Mouse (Mus musculus): Measurements from ENCODE around the gene Pabpn1l. TPM values are rescaled to one million over a fixed set of nuclear protein-coding genes. Genes with fewer than 3 reads are reported as not detected.

Gene Pabpn1l
- polyA plus RNA-seq, 1 experiment from 2014 or later: not detected

GRCm38 (mm10) chr8:122665667-122666316, 43.3 kb upstream of the Pabpn1l start:
- ATAC-seq (ENCODE audit: insufficient number of reproducible peaks, insufficient read depth, low FRiP score, low read depth): peak; percentile 62
- H3K4me1 ChIP-seq (ENCODE audit: control insufficient read depth in 2 of 2, insufficient read depth in 2 of 2, low read length in 2 of 2): peaks cover 42 to 54% of the 10 kb centered on the region in 2 experiments

GRCm38 (mm10) chr8:122665221-122665620, 42.7 kb upstream of the Pabpn1l start:
- 52% methylated on average over 8 of the region's 8 CpGs for WGBS
- H3K4me3 ChIP-seq (ENCODE audit: control insufficient read depth in 1 of 2, insufficient read depth in 1 of 2, low read depth in 1 of 2, low read length in 2 of 2): no peak overlapping the region
- no peak overlapping the region for H3K4me2 ChIP-seq (ENCODE audit: low read length)
- H3K9me3 ChIP-seq (ENCODE audit: control insufficient read depth, low read length): no peaks in the 10 kb centered on the region
- H3K4me1 ChIP-seq (ENCODE audit: control insufficient read depth in 2 of 2, insufficient read depth in 2 of 2, low read length in 2 of 2): peaks cover 44 to 56% of the 10 kb centered on the region in 2 experiments
- no peaks in the 10 kb centered on the region for H3K27me3 ChIP-seq (ENCODE audit: control insufficient read depth, insufficient read depth, low read length)
- H3K27ac ChIP-seq (replicated peaks in 1 of 2; ENCODE audit: control insufficient read depth in 1 of 2, insufficient read depth in 1 of 2, low read depth in 2 of 2, low read length in 2 of 2): peak overlapping the region; percentile 1 to 82; a peak in 2 of 4 replicates
- ATAC-seq (ENCODE audit: insufficient number of reproducible peaks, insufficient read depth, low FRiP score, low read depth): peak; percentile 32; the same call in 1 of the 2 replicates
- no peaks in the 10 kb centered on the region for H3K36me3 ChIP-seq (ENCODE audit: control insufficient read depth, insufficient read depth, low read length)
- H3K9ac ChIP-seq (ENCODE audit: low read length): peak overlapping the region; percentile 18; the same call in 1 of the 2 replicates

More at GRCm38 (mm10) chr8:122665667-122666316, 43.3 kb upstream of the Pabpn1l start:
- peak overlapping the region; percentile 65 to 82 for H3K27ac ChIP-seq (replicated peaks in 1 of 2; ENCODE audit: control insufficient read depth in 1 of 2, insufficient read depth in 1 of 2, low read depth in 2 of 2, low read length in 2 of 2)
- peak overlapping the region; percentile 20 for H3K4me2 ChIP-seq (ENCODE audit: low read length)
- no peaks in the 10 kb centered on the region for H3K27me3 ChIP-seq (ENCODE audit: control insufficient read depth, insufficient read depth, low read length)
- H3K36me3 ChIP-seq (ENCODE audit: control insufficient read depth, insufficient read depth, low read length): no peaks in the 10 kb centered on the region
- WGBS: 52% methylated on average over 12 of the region's 14 CpGs
- H3K4me3 ChIP-seq (ENCODE audit: control insufficient read depth in 1 of 2, insufficient read depth in 1 of 2, low read depth in 1 of 2, low read length in 2 of 2): no peak overlapping the region
- H3K9me3 ChIP-seq (ENCODE audit: control insufficient read depth, low read length): no peaks in the 10 kb centered on the region
- no peak overlapping the region for H3K9ac ChIP-seq (ENCODE audit: low read length)

GRCm38 (mm10) chr8:122663670-122664069, 41.1 kb upstream of the Pabpn1l start:
- Histone ChIP-seq H3K27me3 (ENCODE audit: control insufficient read depth, insufficient read depth, low read length) (no peaks in the 10 kb centered on the region), H3K9ac (ENCODE audit: low read length) (no peak overlapping the region), H3K4me2 (ENCODE audit: low read length) (no peak overlapping the region), H3K4me1 (ENCODE audit: control insufficient read depth in 2 of 2, insufficient read depth in 2 of 2, low read length in 2 of 2) (peaks cover 36 to 49% of the 10 kb centered on the region in 2 experiments), H3K4me3 (ENCODE audit: control insufficient read depth in 1 of 2, insufficient read depth in 1 of 2, low read depth in 1 of 2, low read length in 2 of 2) (no peak overlapping the region), H3K36me3 (ENCODE audit: control insufficient read depth, insufficient read depth, low read length) (no peaks in the 10 kb centered on the region), H3K27ac (replicated peaks in 1 of 2; ENCODE audit: control insufficient read depth in 1 of 2, insufficient read depth in 1 of 2, low read depth in 2 of 2, low read length in 2 of 2) (no peak overlapping the region), H3K9me3 (ENCODE audit: control insufficient read depth, low read length) (no peaks in the 10 kb centered on the region)
- 73% methylated on average over 5 of the region's 5 CpGs for WGBS
- no peak for ATAC-seq (ENCODE audit: insufficient number of reproducible peaks, insufficient read depth, low FRiP score, low read depth)

- Histone ChIP-seq H3K4me2 (ENCODE audit: low read length) (no peak overlapping the region), H3K4me1 (ENCODE audit: control insufficient read depth in 2 of 2, insufficient read depth in 2 of 2, low read length in 2 of 2) (peaks cover 39 to 51% of the 10 kb centered on the region in 2 experiments), H3K27me3 (ENCODE audit: control insufficient read depth, insufficient read depth, low read length) (no peaks in the 10 kb centered on the region), H3K9me3 (ENCODE audit: control insufficient read depth, low read length) (no peaks in the 10 kb centered on the region), H3K9ac (ENCODE audit: low read length) (no peak overlapping the region), H3K27ac (replicated peaks in 1 of 2; ENCODE audit: control insufficient read depth in 1 of 2, insufficient read depth in 1 of 2, low read depth in 2 of 2, low read length in 2 of 2) (no peak overlapping the region), H3K4me3 (ENCODE audit: control insufficient read depth in 1 of 2, insufficient read depth in 1 of 2, low read depth in 1 of 2, low read length in 2 of 2) (no peak overlapping the region), H3K36me3 (ENCODE audit: control insufficient read depth, insufficient read depth, low read length) (no peaks in the 10 kb centered on the region)
- 75% methylated on average over 3 of the region's 3 CpGs for whole genome bisulfite sequencing
- ATAC-seq (ENCODE audit: insufficient number of reproducible peaks, insufficient read depth, low FRiP score, low read depth): no peak
Measured at GRCm38 (mm10) chr8:122663106-122663505, 40.6 kb upstream of the Pabpn1l start.

GRCm38 (mm10) chr8:122661894-122662293, 39.4 kb upstream of the Pabpn1l start:
- Histone ChIP-seq H3K9ac (ENCODE audit: low read length) (no peak overlapping the region), H3K36me3 (ENCODE audit: control insufficient read depth, insufficient read depth, low read length) (no peaks in the 10 kb centered on the region), H3K4me3 (ENCODE audit: control insufficient read depth in 1 of 2, insufficient read depth in 1 of 2, low read depth in 1 of 2, low read length in 2 of 2) (no peak overlapping the region), H3K4me2 (ENCODE audit: low read length) (no peak overlapping the region), H3K27me3 (ENCODE audit: control insufficient read depth, insufficient read depth, low read length) (no peaks in the 10 kb centered on the region), H3K9me3 (ENCODE audit: control insufficient read depth, low read length) (no peaks in the 10 kb centered on the region), H3K4me1 (ENCODE audit: control insufficient read depth in 2 of 2, insufficient read depth in 2 of 2, low read length in 2 of 2) (peaks cover 35 to 49% of the 10 kb centered on the region in 2 experiments), H3K27ac (replicated peaks in 1 of 2; ENCODE audit: control insufficient read depth in 1 of 2, insufficient read depth in 1 of 2, low read depth in 2 of 2, low read length in 2 of 2) (no peak overlapping the region)
- WGBS: 81% methylated on average over 2 of the region's 2 CpGs
- no peak for ATAC-seq (ENCODE audit: insufficient number of reproducible peaks, insufficient read depth, low FRiP score, low read depth)

GRCm38 (mm10) chr8:122661138-122661537, 38.6 kb upstream of the Pabpn1l start:
- 33% methylated on average over 7 of the region's 7 CpGs for WGBS
- Histone ChIP-seq H3K9ac (ENCODE audit: low read length) (no peak overlapping the region; the same call in 1 of the 2 replicates), H3K4me1 (ENCODE audit: control insufficient read depth in 2 of 2, insufficient read depth in 2 of 2, low read length in 2 of 2) (peaks cover 32 to 48% of the 10 kb centered on the region in 2 experiments), H3K4me2 (ENCODE audit: low read length) (no peak overlapping the region), H3K9me3 (ENCODE audit: control insufficient read depth, low read length) (no peaks in the 10 kb centered on the region), H3K27ac (replicated peaks in 1 of 2; ENCODE audit: control insufficient read depth in 1 of 2, insufficient read depth in 1 of 2, low read depth in 2 of 2, low read length in 2 of 2) (peak overlapping the region in 1 of 2 experiments; percentile 41; a peak in 1 of 4 replicates), H3K4me3 (ENCODE audit: control insufficient read depth in 1 of 2, insufficient read depth in 1 of 2, low read depth in 1 of 2, low read length in 2 of 2) (no peak overlapping the region), H3K36me3 (ENCODE audit: control insufficient read depth, insufficient read depth, low read length) (no peaks in the 10 kb centered on the region), H3K27me3 (ENCODE audit: control insufficient read depth, insufficient read depth, low read length) (no peaks in the 10 kb centered on the region)
- ATAC-seq (ENCODE audit: insufficient number of reproducible peaks, insufficient read depth, low FRiP score, low read depth): no peak

GRCm38 (mm10) chr8:122660022-122660421, 37.5 kb upstream of the Pabpn1l start:
- no peak for ATAC-seq (ENCODE audit: insufficient number of reproducible peaks, insufficient read depth, low FRiP score, low read depth)
- 69% methylated on average over 2 of the region's 2 CpGs for WGBS
- Histone ChIP-seq H3K4me2 (ENCODE audit: low read length) (no peak overlapping the region), H3K27ac (replicated peaks in 1 of 2; ENCODE audit: control insufficient read depth in 1 of 2, insufficient read depth in 1 of 2, low read depth in 2 of 2, low read length in 2 of 2) (no peak overlapping the region), H3K36me3 (ENCODE audit: control insufficient read depth, insufficient read depth, low read length) (no peaks in the 10 kb centered on the region), H3K9ac (ENCODE audit: low read length) (no peak overlapping the region), H3K27me3 (ENCODE audit: control insufficient read depth, insufficient read depth, low read length) (no peaks in the 10 kb centered on the region), H3K4me3 (ENCODE audit: control insufficient read depth in 1 of 2, insufficient read depth in 1 of 2, low read depth in 1 of 2, low read length in 2 of 2) (no peak overlapping the region), H3K4me1 (ENCODE audit: control insufficient read depth in 2 of 2, insufficient read depth in 2 of 2, low read length in 2 of 2) (peaks cover 29 to 48% of the 10 kb centered on the region in 2 experiments), H3K9me3 (ENCODE audit: control insufficient read depth, low read length) (no peaks in the 10 kb centered on the region)

GRCm38 (mm10) chr8:122658807-122659160, 36.2 kb upstream of the Pabpn1l start:
- Histone ChIP-seq H3K27me3 (ENCODE audit: control insufficient read depth, insufficient read depth, low read length) (no peaks in the 10 kb centered on the region), H3K9ac (ENCODE audit: low read length) (no peak overlapping the region), H3K4me1 (ENCODE audit: control insufficient read depth in 2 of 2, insufficient read depth in 2 of 2, low read length in 2 of 2) (peaks cover 32 to 43% of the 10 kb centered on the region in 2 experiments), H3K36me3 (ENCODE audit: control insufficient read depth, insufficient read depth, low read length) (no peaks in the 10 kb centered on the region), H3K9me3 (ENCODE audit: control insufficient read depth, low read length) (no peaks in the 10 kb centered on the region), H3K4me3 (ENCODE audit: control insufficient read depth in 1 of 2, insufficient read depth in 1 of 2, low read depth in 1 of 2, low read length in 2 of 2) (no peak overlapping the region), H3K4me2 (ENCODE audit: low read length) (no peak overlapping the region), H3K27ac (replicated peaks in 1 of 2; ENCODE audit: control insufficient read depth in 1 of 2, insufficient read depth in 1 of 2, low read depth in 2 of 2, low read length in 2 of 2) (no peak overlapping the region)
- WGBS: 82% methylated on average over 9 of the region's 9 CpGs
- no peak for ATAC-seq (ENCODE audit: insufficient number of reproducible peaks, insufficient read depth, low FRiP score, low read depth)
